Mouse (Mus musculus): ENCODE results near the gene Msn. TPM values are rescaled to one million over a fixed set of nuclear protein-coding genes. Genes with fewer than 3 reads are reported as not detected.

Gene Msn
- polyA plus RNA-seq, 1 experiment: 146 TPM

GRCm38 (mm10) chrX:96130663-96131062 is 34.8 kb downstream of the Msn start:
- WGBS: 18% methylated on average over 6 of the region's 6 CpGs
- no peaks in the 10 kb centered on the region; the same call in 1 of the 2 replicates for H3K4me1 ChIP-seq (ENCODE audit: control insufficient read depth, insufficient read depth, low read length)
- H3K4me3 ChIP-seq (replicated peaks; ENCODE audit: control insufficient read depth, low read depth, low read length): peak overlapping the region; percentile 38
- H3K27ac ChIP-seq (ENCODE audit: control insufficient read depth, insufficient read depth, low read depth, low read length, poor library complexity): peak overlapping the region; percentile 60; the same call in 1 of the 2 replicates
- TF ChIP-seq POLR2A (IDR thresholded peaks at IDR 0.05; ENCODE audit: borderline replicate concordance, control insufficient read depth, low read depth, low read length) (no peak), CTCF (IDR thresholded peaks at IDR 0.05; ENCODE audit: control insufficient read depth, insufficient read depth, low read length) (no peak)

DNA sequence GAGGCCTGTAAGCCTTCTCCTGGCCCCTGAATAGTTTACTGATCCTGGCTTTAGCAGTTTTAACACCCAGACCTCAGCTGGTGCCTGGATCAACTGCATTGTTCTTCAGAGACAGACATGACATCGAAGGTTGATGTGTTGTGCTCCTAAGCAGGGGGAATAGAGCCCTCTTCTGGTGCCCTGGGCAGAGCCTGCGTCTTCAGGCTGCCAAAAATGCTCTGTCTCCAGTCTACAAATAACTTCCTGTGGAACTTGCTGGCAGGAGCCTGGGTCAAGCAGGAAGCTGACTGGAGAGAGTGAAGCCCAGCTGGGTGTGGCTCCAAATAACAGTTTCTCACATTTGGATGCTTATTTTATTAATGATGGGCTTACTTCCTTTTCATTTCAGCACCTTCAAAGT is 37.4 kb downstream of the Msn start:
- peak overlapping the region; percentile 24; the same call in 1 of the 2 replicates for H3K27ac ChIP-seq (ENCODE audit: control insufficient read depth, insufficient read depth, low read depth, low read length, poor library complexity)
- 11% methylated on average over 2 of the region's 2 CpGs for WGBS
- H3K4me3 ChIP-seq (replicated peaks; ENCODE audit: control insufficient read depth, low read depth, low read length): no peak overlapping the region
- no peak for TF ChIP-seq POLR2A (IDR thresholded peaks at IDR 0.05; ENCODE audit: borderline replicate concordance, control insufficient read depth, low read depth, low read length)
- peak; percentile 26; the same call in 1 of the 2 replicates for TF ChIP-seq CTCF (IDR thresholded peaks at IDR 0.05; ENCODE audit: control insufficient read depth, insufficient read depth, low read length)
- H3K4me1 ChIP-seq (ENCODE audit: control insufficient read depth, insufficient read depth, low read length): no peaks in the 10 kb centered on the region; the same call in 1 of the 2 replicates

GRCm38 (mm10) chrX:96134243-96134661 is 38.4 kb downstream of the Msn start:
- WGBS: 36% methylated on average over 5 of the region's 5 CpGs
- Histone ChIP-seq H3K27ac (ENCODE audit: control insufficient read depth, insufficient read depth, low read depth, low read length, poor library complexity) (no peak overlapping the region), H3K4me3 (replicated peaks; ENCODE audit: control insufficient read depth, low read depth, low read length) (no peak overlapping the region), H3K4me1 (ENCODE audit: control insufficient read depth, insufficient read depth, low read length) (no peaks in the 10 kb centered on the region; the same call in 1 of the 2 replicates)
- TF ChIP-seq CTCF (IDR thresholded peaks at IDR 0.05; ENCODE audit: control insufficient read depth, insufficient read depth, low read length): no peak
- no peak for TF ChIP-seq POLR2A (IDR thresholded peaks at IDR 0.05; ENCODE audit: borderline replicate concordance, control insufficient read depth, low read depth, low read length)

DNA sequence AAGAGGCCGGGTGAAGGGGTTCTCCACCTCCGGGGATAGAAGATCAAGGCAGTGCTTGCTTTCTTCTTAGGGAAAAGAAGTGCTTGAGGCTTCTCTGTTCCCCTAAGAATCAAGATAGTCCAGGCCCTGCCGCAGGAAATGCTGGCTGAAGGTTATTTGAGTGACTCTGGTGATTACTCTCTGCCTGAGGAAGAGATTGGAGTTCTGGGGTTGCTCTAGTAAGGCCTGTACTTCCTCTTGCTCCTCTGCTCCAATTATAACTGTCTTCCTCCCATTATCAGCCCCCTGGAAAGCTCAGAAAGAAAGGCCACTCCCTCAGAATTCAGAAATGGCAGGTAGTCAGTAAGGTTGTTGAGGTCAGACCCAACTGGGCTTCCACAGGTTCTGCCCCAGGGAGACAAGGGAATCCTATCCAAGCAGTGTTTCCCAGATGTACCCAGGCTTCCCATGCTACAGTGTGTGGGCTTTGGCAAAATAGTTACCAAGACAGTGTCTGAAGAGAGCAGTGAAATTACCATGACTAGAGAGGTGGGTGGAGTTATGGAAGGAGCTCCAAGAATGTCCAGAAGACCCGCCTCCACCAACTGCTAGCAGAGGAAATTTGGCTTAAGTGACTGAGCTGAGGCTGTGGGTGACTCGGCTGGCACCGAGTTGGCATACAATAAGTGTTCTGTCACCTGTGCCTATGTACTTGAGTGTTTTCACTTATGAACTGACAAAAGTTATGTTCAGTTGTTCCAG is 39.2 kb downstream of the Msn start:
- no peaks in the 10 kb centered on the region; the same call in 1 of the 2 replicates for H3K4me1 ChIP-seq (ENCODE audit: control insufficient read depth, insufficient read depth, low read length)
- WGBS: 31% methylated on average over 6 of the region's 6 CpGs

DNA sequence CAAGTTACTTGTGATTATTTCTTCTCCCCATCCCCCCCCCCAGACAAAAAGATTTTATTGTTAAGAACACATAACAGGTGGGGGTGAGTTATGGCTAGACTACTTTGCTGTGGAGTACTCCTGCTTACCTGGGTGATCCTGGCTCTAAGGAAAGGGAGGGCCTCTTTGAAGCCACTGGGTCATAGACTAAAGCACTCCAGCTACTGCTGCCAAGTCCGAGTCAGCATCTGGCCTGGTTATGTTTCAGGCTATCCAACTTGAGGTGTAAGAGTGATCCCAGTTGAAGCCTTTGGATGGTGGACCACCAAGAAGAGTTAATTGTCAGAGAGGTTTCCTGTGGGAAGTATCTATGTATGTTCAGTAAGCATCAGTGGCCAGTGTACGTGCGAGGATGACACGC is 39.7 kb downstream of the Msn start:
- H3K27ac ChIP-seq (ENCODE audit: control insufficient read depth, insufficient read depth, low read depth, low read length, poor library complexity): no peak overlapping the region
- no peak for TF ChIP-seq CTCF (IDR thresholded peaks at IDR 0.05; ENCODE audit: control insufficient read depth, insufficient read depth, low read length)
- TF ChIP-seq POLR2A (IDR thresholded peaks at IDR 0.05; ENCODE audit: borderline replicate concordance, control insufficient read depth, low read depth, low read length): no peak
- no peak overlapping the region for H3K4me3 ChIP-seq (replicated peaks; ENCODE audit: control insufficient read depth, low read depth, low read length)
- WGBS: 78% methylated on average over 4 of the region's 4 CpGs
- H3K4me1 ChIP-seq (ENCODE audit: control insufficient read depth, insufficient read depth, low read length): no peaks in the 10 kb centered on the region; the same call in 1 of the 2 replicates

More for the DNA sequence above, 39.2 kb downstream of the Msn start:
- no peak for TF ChIP-seq CTCF (IDR thresholded peaks at IDR 0.05; ENCODE audit: control insufficient read depth, insufficient read depth, low read length)
- no peak for TF ChIP-seq POLR2A (IDR thresholded peaks at IDR 0.05; ENCODE audit: borderline replicate concordance, control insufficient read depth, low read depth, low read length)
- Histone ChIP-seq H3K4me3 (replicated peaks; ENCODE audit: control insufficient read depth, low read depth, low read length) (no peak overlapping the region), H3K27ac (ENCODE audit: control insufficient read depth, insufficient read depth, low read depth, low read length, poor library complexity) (no peak overlapping the region)

- H3K4me3 ChIP-seq (replicated peaks; ENCODE audit: control insufficient read depth, low read depth, low read length): no peak overlapping the region
- TF ChIP-seq POLR2A (IDR thresholded peaks at IDR 0.05; ENCODE audit: borderline replicate concordance, control insufficient read depth, low read depth, low read length) (no peak), CTCF (IDR thresholded peaks at IDR 0.05; ENCODE audit: control insufficient read depth, insufficient read depth, low read length) (no peak)
- H3K27ac ChIP-seq (ENCODE audit: control insufficient read depth, insufficient read depth, low read depth, low read length, poor library complexity): no peak overlapping the region
- H3K4me1 ChIP-seq (ENCODE audit: control insufficient read depth, insufficient read depth, low read length): no peaks in the 10 kb centered on the region
- WGBS: 57% methylated on average over 2 of the region's 2 CpGs
Measured at GRCm38 (mm10) chrX:96139262-96139661, 43.4 kb downstream of the Msn start.

DNA sequence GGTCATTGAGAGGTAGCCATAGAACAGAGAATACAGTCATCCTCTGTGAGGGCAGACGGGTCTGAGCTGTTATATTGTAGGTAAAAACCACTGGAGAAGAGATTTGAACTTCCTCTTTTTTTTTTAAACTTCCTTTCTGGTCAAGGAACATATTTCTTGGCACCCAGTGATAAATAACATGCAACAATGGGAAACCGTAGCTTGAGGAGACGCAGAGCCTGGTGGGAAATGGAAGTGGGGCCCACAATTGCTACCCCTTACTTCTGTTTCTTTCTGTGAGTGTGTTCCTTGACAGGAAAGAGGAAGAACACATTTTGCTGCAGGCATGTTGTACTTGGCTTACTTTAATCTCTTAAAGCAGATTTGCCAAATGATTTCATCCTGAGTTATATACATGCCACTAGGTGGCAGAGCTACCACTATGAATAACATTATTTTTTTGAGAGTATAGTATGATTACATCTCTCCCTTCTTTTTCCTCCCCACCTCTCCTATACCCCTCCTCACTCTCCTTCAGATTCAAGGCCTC is 49.2 kb downstream of the Msn start:
- TF ChIP-seq POLR2A (IDR thresholded peaks at IDR 0.05; ENCODE audit: borderline replicate concordance, control insufficient read depth, low read depth, low read length): no peak
- TF ChIP-seq CTCF (IDR thresholded peaks at IDR 0.05; ENCODE audit: control insufficient read depth, insufficient read depth, low read length): no peak
- 18% methylated on average over 3 of the region's 3 CpGs for WGBS
- no peak overlapping the region for H3K4me3 ChIP-seq (replicated peaks; ENCODE audit: control insufficient read depth, low read depth, low read length)
- H3K4me1 ChIP-seq (ENCODE audit: control insufficient read depth, insufficient read depth, low read length): peaks cover 2% of the 10 kb centered on the region; the same call in 1 of the 2 replicates
- no peak overlapping the region for H3K27ac ChIP-seq (ENCODE audit: control insufficient read depth, insufficient read depth, low read depth, low read length, poor library complexity)

GRCm38 (mm10) chrX:96148217-96148616 is 52.4 kb downstream of the Msn start:
- Histone ChIP-seq H3K27ac (ENCODE audit: control insufficient read depth, insufficient read depth, low read depth, low read length, poor library complexity) (no peak overlapping the region), H3K4me3 (replicated peaks; ENCODE audit: control insufficient read depth, low read depth, low read length) (no peak overlapping the region), H3K4me1 (ENCODE audit: control insufficient read depth, insufficient read depth, low read length) (peaks cover 2% of the 10 kb centered on the region; the same call in 1 of the 2 replicates)
- TF ChIP-seq POLR2A (IDR thresholded peaks at IDR 0.05; ENCODE audit: borderline replicate concordance, control insufficient read depth, low read depth, low read length): no peak
- no peak for TF ChIP-seq CTCF (IDR thresholded peaks at IDR 0.05; ENCODE audit: control insufficient read depth, insufficient read depth, low read length)
- WGBS: 43% methylated on average over 2 of the region's 2 CpGs

All from bone marrow, adult 2 months (tissue).